Mouse (Mus musculus) olfactory bulb, adult 2 months (tissue): ENCODE results near the gene Daxx. TPM values are rescaled to one million over a fixed set of nuclear protein-coding genes. Genes with fewer than 3 reads are reported as not detected.
"Not testable (repeated sequence)": the region's sequence is repeated elsewhere in the genome, so short reads cannot be mapped to it uniquely, and the experiment has no call there.

Source experiments
- H3K27ac ChIP-seq: fragments of 200-500 bp; 2 replicates; pipeline ENCODE4 v1.5.1; 2012; ENCODE audit warnings: low read depth, low read length; ENCODE audit not compliant: insufficient read depth
- H3K4me1 ChIP-seq: fragments of 200-500 bp; 2 replicates; pipeline ENCODE4 v1.6.1; 2012; ENCODE audit warnings: low read length; ENCODE audit not compliant: control insufficient read depth, insufficient read depth
- H3K4me3 ChIP-seq: fragments of 200-500 bp; 2 replicates; pipeline ENCODE4 v1.5.1; 2012; ENCODE audit warnings: mild to moderate bottlenecking, low read depth, low read length, moderate library complexity; ENCODE audit not compliant: insufficient read depth
- CTCF ChIP-seq: fragments of 200-500 bp; IDR thresholded peaks from 2 replicates; pipeline ENCODE4 v1.5.1; 2012; ENCODE audit warnings: low read depth, mild to moderate bottlenecking, low read length, moderate library complexity; ENCODE audit not compliant: insufficient read depth
- POLR2A ChIP-seq: fragments of 200-500 bp; IDR thresholded peaks from 2 replicates; pipeline ENCODE4 v1.6.1; 2012; ENCODE audit warnings: mild to moderate bottlenecking, low read depth, low read length, moderate library complexity; ENCODE audit not compliant: insufficient read depth
- WGBS: fragments of 180-500 bp; shearing (Covaris S2); methylation state at CpG from one replicate; pipeline ENCODE4 v1.1.7; 2018; 5-methylcytosine and 5-hydroxymethylcytosine counted together
- polyA plus RNA-seq: library from polyadenylated mRNA; stranded (reverse); fragments of >200 nt; gene quantifications from 2 replicates; pipeline ENCODE4 v1.2.4, GENCODE M21; 2012; ENCODE audit warnings: low replicate concordance; ENCODE audit not compliant: missing spikeins, insufficient read depth, insufficient read length

Daxx gene
- polyA plus RNA-seq, 1 experiment = not detected

DNA sequence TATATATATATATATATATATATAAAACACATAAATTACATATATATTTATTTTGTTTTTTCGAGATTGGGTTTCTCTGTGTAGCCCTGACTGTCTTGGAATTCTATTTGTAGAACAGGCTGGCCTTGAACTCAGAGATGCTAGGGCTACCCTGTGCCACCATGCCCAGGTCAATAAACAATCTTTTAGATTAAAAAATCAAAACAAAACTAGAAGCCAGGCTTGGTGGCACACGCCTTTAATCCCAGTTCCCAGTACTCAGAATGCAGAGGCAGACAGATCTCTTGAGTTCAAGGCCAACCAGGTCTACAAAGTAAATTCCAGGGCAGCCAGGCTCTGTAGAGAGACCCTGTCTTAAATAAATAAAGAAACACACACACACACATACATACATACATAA, 17.9 kb upstream of the Daxx start:
- 60% methylated on average over 2 of the region's 2 CpGs for WGBS
- Histone ChIP-seq H3K27ac (no peak overlapping the region), H3K4me3 (no peak overlapping the region), H3K4me1 (peaks cover 3% of the 10 kb centered on the region)
- no peak for TF ChIP-seq POLR2A
- no peak for TF ChIP-seq CTCF

DNA sequence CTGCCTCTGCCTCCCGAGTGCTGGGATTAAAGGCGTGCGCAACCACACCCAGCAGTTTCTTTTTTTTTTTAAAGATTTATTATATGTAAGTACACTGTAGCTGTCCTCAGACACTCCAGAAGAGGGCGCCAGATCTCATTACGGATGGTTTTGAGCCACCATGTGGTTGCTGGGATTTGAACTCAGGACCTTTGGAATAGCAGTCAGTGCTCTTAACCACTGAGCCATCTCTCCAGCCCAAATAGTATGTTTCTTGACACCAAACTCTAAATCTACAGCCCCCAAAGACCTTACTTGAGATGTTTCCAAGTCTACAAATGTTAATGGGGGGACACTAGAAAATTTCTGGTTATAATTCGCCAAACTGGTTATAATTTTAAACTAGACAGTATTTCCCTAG, 17.3 kb upstream of the Daxx start:
- H3K4me3 ChIP-seq, H3K27ac ChIP-seq, H3K4me1 ChIP-seq: not testable (repeated sequence)
- 71% methylated on average over 6 of the region's 6 CpGs for WGBS

DNA sequence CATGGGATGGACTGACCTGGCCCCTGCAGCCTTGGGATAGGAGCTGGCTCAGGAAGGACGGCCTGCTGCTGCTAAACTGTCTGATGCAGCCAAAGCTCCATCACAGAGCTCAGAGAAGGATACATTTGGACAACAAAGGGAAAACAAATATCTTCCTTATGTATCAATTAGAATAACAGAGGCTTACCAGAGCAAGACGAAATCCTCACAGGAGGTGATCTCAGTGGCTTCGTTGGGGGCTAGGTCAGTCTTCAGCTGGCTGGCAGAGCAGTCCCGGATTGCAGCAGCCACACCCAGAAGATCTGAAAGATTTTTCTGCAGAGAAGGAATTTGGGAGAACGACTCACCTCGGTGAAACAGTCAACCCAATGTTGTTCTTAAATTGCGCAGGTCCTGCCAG, 16.8 kb upstream of the Daxx start:
- Histone ChIP-seq H3K27ac (no peak overlapping the region), H3K4me3 (no peak overlapping the region), H3K4me1 (peaks cover 3% of the 10 kb centered on the region)
- 36% methylated on average over 7 of the region's 7 CpGs for WGBS
- TF ChIP-seq CTCF = no peak
- TF ChIP-seq POLR2A = no peak

DNA sequence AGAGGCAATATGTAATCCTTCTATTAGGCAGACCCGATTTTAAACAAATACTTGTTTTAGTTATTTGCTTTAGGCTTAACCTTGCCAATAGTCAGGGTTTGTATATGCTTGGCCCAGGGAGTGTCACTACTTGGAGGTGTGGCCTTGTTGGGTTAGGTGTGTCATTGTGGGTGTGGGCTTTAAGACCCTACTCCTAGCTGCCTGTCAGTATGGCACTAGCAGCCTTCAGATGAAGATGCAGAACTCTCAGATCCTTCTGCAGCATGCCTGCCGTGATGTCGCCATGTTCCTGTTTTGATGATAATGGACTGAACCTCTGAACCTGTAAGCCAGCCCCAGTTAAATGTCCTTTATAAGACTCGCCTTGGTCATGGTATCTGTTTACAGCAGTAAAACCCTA, 16.2 kb upstream of the Daxx start:
- H3K4me1 ChIP-seq, H3K27ac ChIP-seq, H3K4me3 ChIP-seq: not testable (repeated sequence)
- WGBS = 77% methylated on average over 4 of the region's 4 CpGs

DNA sequence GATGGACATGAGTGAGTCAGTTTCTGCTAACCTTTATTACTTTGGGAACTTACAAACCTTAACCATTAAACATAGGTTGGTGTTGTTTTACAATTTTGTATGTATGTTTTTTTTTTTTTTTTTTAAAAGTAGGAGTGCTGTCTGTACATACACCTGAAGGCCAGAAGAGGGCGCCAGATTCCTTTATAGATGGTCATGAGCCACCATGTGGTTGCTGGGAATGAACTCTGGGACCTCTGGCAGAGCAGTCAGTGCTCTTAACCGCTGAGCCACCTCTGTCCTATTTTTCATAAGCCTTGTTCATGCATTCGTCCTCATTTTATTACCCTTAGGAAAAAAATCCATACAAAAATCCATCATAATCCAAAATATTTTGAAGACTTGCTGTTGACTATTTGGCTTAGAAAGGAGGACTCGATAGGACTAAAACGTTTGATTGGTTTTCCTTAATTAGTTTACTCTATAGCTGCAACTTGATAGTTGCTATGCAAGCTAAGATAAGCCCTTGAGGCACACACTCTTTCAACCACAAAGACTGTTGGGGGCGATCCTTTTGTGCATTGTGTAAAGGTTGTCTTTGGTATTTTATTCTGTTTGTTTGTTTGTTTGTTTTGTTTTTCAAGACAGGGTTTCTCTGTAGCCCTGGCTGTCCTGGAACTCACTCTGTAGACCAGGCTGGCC, 12.0 kb upstream of the Daxx start:
- H3K27ac ChIP-seq = no peak overlapping the region
- no peak overlapping the region for H3K4me3 ChIP-seq
- H3K4me1 ChIP-seq = no peaks in the 10 kb centered on the region
- no peak for TF ChIP-seq POLR2A
- no peak for TF ChIP-seq CTCF
- 45% methylated on average over 6 of the region's 6 CpGs for WGBS

DNA sequence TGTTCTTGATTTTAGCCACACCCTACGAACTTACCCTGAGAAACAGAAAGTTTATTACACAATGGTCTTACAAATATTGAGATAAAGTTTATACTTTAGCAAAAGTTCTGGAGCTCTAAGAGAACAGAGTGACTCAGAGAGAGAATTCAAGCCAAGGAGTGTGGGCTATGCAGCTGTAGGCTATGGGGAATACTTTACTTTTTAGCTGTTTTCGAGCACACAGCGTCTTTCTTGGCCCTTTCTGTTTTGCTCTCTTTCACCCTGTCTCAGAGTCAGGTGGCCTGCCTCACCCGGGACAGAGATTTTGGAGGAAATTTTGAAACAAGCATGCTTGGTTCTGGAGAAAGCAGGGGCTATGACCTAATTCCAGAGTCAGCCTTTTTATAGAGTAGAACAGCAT, 11.0 kb upstream of the Daxx start:
- not testable (repeated sequence) for H3K4me1 ChIP-seq, H3K27ac ChIP-seq, H3K4me3 ChIP-seq
- WGBS = 80% methylated on average over 4 of the region's 4 CpGs

DNA sequence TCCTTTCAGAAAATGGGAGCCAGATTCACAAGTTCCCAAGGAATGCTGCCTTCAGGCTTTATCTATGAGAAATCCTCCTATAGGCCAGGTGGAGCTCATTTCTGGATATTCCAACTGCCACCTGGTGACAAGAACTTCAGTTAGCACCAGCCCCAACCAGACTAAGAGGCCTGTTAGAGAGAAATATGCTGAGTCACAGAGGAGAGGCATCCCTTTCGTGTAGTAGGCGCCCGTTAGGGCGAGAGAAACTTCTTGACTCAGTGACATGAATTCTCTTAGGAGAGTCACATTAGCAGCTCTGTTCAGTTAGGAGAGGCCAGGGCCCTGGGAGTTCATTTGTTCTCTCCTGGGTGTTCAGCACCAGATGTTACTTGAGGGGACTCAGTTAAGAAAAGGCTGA, 9.6 kb upstream of the Daxx start:
- TF ChIP-seq POLR2A = no peak
- no peak for TF ChIP-seq CTCF
- Histone ChIP-seq H3K4me3 (no peak overlapping the region), H3K4me1 (no peaks in the 10 kb centered on the region), H3K27ac (no peak overlapping the region)
- 83% methylated on average over 4 of the region's 4 CpGs for WGBS

DNA sequence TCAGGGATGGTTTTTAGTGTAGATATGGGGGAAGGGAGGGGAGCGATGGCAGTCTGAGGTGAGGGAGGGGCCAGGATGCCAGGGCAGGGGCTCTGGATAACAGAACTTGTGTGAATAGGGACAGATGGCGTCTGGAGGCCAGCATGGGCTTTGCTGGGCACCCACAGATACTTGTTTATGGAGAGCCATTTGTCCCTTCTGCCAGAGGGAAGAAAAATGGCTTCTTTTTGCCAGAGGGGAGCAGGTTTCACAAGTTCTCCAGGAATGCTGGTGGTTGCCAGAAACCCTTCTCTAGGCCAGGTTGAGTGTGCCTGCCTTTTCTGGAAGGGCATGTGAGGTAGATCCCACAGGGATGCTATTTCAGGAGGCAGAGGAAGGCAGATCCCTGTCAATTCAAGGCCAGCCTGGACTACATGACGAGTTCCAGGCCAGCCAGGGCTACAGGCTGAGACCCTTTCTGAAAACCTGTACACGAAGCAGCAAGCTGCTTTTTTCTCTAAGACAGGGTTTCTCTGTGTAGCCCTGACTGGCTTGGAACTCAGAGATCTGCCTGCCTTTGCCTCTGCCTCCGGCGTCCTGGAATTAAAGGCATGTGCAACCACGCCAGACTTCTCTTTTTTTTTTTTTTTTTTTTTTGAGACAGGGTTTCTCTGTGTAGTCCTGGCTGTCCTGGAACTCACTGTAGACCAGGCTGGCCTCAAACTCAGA, 8.8 kb upstream of the Daxx start:
- Histone ChIP-seq H3K27ac (no peak overlapping the region), H3K4me1 (no peaks in the 10 kb centered on the region), H3K4me3 (no peak overlapping the region)
- 80% methylated on average over 7 of the region's 7 CpGs for WGBS
- TF ChIP-seq CTCF (no peak), POLR2A (no peak)

DNA sequence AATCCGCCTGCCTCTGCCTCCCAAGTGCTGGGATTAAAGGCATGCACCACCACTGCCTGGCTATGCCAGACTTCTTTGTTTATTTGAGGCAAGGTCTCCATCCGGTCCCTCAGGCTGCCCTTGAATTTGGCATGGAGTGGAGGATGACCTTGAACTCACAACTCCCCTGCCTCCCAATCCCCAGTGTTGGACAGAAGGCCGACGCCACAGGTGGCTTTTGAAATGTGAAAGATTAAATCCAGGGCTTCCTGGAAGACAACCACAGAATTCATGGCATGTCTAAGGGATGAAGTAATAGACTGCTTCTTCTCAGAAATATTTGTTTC, 8.3 kb upstream of the Daxx start:
- no peaks in the 10 kb centered on the region for H3K4me1 ChIP-seq
- WGBS = 88% methylated on average over 4 of the region's 4 CpGs
- no peak overlapping the region for H3K4me3 ChIP-seq
- H3K27ac ChIP-seq = no peak overlapping the region
- TF ChIP-seq CTCF (no peak), POLR2A (no peak)

DNA sequence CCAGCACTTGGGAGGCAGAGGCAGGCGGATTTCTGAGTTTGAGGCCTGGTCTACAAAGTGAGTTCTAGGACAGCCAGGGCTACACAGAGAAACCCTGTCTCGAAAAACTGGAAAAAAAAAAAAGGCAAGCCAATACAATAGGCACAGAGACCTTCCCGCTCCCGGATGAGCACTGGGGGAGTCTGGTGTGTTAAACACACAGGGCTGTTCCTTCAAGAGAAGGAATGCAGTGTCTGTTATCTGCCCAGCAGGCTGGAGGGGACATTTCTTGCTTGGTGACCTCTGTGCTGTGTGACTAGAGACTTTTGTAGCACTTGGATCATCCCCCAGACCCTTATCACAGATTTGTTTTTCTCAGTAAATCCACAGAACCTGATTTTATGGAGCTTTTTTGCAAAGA, 7.6 kb upstream of the Daxx start:
- Histone ChIP-seq H3K4me3 (no peak overlapping the region), H3K27ac (no peak overlapping the region), H3K4me1 (no peaks in the 10 kb centered on the region)
- TF ChIP-seq POLR2A (no peak), CTCF (no peak)
- 73% methylated on average over 4 of the region's 4 CpGs for WGBS
